Mouse (Mus musculus) heart, postnatal 25 days (tissue): Measurements from ENCODE around the gene Rad54l2. TPM values are rescaled to one million over a fixed set of nuclear protein-coding genes. Genes with fewer than 3 reads are reported as not detected.

ENCODE experiments used
- DNase-seq: peaks from one replicate; pipeline ENCODE4 v3.0.0; 2022; ENCODE audit warnings: low spot score
- intact Hi-C: fragments of 180-260 bp; cut with DNase I; formaldehyde crosslinking; loops from one replicate; pipeline ENCODE4 v1.15.1; 2025
- total RNA-seq, 2 experiments: library from RNA; stranded (reverse); gene quantifications; 2 replicates each; pipeline ENCODE4 v1.2.3; 2021

The Rad54l2 gene
- total RNA-seq, 2 experiments from 2014 or later, result 9.0 to 9.6 TPM

DNA sequence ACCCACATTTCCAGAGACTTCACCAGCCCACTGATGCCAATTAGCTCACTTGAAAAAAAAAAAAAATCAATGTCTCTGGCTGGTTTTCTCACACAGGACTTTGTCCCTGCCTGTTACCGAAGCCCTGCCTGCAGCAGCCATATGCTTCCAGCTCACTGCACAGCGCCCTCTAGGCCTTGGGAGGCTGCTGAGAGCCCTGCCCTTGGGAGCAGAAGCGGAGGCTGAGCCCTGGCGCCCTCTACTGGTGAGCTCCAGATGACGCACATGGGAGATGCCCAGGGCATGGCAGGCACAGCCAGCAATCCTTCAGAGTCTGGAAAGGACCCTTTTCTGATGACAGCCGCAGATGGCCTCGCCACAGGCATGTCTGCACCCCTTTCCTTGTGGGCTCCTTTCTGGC, 145.9 kb downstream of the Rad54l2 start:
- intact Hi-C loops, result no loop called here
- DNase-seq, result no peak

DNA sequence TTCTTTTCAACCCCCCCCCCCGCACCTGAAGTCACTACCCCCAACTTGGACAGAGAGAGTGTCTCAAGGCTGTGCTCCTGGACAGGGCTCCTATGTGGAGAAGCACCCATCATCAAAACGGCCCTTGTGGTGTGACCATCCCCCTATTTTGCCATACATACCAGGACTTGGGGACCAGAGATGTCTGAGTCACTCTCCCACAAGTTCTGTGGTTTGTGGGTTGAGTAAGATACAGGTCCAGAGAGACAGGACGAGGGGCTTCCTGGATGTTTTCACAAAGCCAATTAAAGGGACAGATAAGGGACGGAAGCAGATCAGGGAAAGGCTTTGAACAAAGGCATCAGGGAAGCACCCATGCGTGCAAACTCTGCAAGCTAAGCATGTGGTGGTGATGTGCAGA, 147.6 kb downstream of the Rad54l2 start:
- intact Hi-C loops, result no loop called here

DNA sequence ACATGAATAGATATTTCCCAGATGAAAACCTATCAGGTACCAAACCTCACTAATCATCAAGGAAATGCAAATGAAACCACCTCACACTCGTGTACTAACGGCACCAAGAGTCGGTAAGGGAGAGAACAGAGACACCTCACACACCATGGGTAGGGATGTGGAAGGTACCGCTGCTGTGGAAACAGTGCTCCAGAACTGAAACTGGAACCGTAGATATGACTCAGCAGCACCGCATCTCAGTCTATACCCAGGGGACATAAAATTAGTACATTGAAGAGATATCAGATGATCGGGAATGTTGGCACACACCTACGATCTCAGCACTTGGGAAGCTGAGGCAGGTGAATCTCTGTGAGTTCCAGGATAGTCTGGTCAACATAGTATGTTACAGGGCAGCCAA, 150.8 kb downstream of the Rad54l2 start:
- DNase-seq, result no peak
- intact Hi-C loops, result no loop called here

More for the DNA sequence above, 147.6 kb downstream of the Rad54l2 start:
- no peak for DNase-seq

Other genes with a start within 250 kb of the Rad54l2 start
- not detected for gene Iqcf3, start 227.6 kb downstream of the Rad54l2 start, total RNA-seq
- not detected for gene Iqcf4, start 218.2 kb downstream of the Rad54l2 start, total RNA-seq
- not detected for gene Iqcf6, start 162.6 kb downstream of the Rad54l2 start, total RNA-seq
- not detected for gene Grm2, start 133.1 kb downstream of the Rad54l2 start, total RNA-seq
- gene Tex264, start 103.3 kb downstream of the Rad54l2 start, total RNA-seq, result 10 to 100 TPM; 41.7 to 44.0 TPM
- 10 to 100 TPM; 23.3 to 29.6 TPM for gene Dcaf1, start 32.7 kb upstream of the Rad54l2 start, total RNA-seq
- gene Rbm15b, start 98.2 kb upstream of the Rad54l2 start, total RNA-seq, result 10 to 100 TPM; 12.3 to 15.2 TPM
- 100 to 1,000 TPM; 169 to 207 TPM for gene Manf, start 102.8 kb upstream of the Rad54l2 start, total RNA-seq